Mouse (Mus musculus): ENCODE measurements at regions not wholly inside any gene's neighbourhood (a gene's known extent, or its start where the extent isn't known, plus 50 kb on each side); places are given as distances from the start of the nearest gene placed in this dataset.

- Histone ChIP-seq H3K4me1 (no peaks in the 10 kb centered on the region), H3K27ac (no peak overlapping the region), H3K4me2 (no peak overlapping the region), H3K27me3 (replicated peaks) (no peaks in the 10 kb centered on the region), H3K9ac (no peak overlapping the region), H3K36me3 (no peaks in the 10 kb centered on the region), H3K4me3 (replicated peaks) (no peak overlapping the region), H3K9me3 (no peaks in the 10 kb centered on the region)
- no peak for ATAC-seq (ENCODE audit: insufficient read depth, low FRiP score, low read depth)
- WGBS: 63% methylated on average over 5 of the region's 5 CpGs
These were observed 250.3 kb downstream of the Ttc32 start for GRCm38 (mm10) chr12:9279893-9280605.

DNA sequence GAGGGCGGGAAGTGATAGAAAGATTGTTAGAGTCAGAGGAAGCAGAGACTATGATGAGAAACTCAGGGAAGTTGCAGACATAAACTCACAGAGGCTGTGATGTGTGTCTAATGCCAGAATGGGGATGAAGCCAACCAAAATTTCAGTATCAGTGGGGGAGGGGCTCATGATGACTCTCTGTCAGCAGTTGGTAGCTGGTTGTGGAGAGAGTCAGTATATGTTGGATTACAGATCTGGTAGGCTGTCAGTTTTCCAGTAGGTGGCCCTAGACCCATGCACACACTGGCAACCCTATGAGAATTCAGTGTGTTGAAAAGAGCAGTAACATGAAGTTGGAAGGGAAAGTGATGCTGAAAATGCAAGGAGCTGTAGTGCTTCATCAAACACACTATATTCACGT is 257.5 kb downstream of the Ttc32 start:
- ATAC-seq (ENCODE audit: insufficient read depth, low FRiP score, low read depth): no peak
- no peaks in the 10 kb centered on the region for H3K36me3 ChIP-seq
- no peak overlapping the region for H3K4me2 ChIP-seq
- H3K27me3 ChIP-seq (replicated peaks): no peaks in the 10 kb centered on the region
- WGBS: 82% methylated on average over 2 of the region's 2 CpGs
- H3K27ac ChIP-seq: no peak overlapping the region
- H3K9me3 ChIP-seq: no peaks in the 10 kb centered on the region
- H3K9ac ChIP-seq: no peak overlapping the region
- no peak overlapping the region for H3K4me3 ChIP-seq (replicated peaks)
- no peaks in the 10 kb centered on the region for H3K4me1 ChIP-seq

DNA sequence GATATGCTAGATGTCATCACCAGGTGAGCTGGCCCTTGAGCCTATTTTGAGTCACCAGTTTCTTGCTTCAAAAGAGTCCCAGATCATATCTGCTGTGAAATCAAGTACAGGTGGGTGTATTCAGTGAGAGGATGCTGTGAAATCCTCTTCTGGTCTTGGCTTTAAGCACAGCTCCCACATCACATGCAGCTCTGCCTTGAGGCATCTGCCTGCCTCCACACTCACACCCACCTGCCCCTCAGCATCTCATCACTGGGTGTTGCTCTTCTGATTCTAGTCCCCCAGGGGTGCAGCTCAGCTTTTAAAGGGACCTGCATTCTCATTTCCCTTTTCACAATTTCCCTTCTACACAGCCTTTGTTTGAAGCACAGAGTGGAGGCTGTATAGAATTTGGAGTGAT is 262.9 kb downstream of the Ttc32 start:
- no peak for ATAC-seq (ENCODE audit: insufficient read depth, low FRiP score, low read depth)
- Histone ChIP-seq H3K4me3 (replicated peaks) (no peak overlapping the region), H3K9ac (no peak overlapping the region), H3K27me3 (replicated peaks) (no peaks in the 10 kb centered on the region), H3K27ac (no peak overlapping the region), H3K9me3 (no peaks in the 10 kb centered on the region), H3K4me1 (no peaks in the 10 kb centered on the region), H3K36me3 (no peaks in the 10 kb centered on the region), H3K4me2 (no peak overlapping the region)

GRCm38 (mm10) chr12:9295211-9295610 is 265.4 kb downstream of the Ttc32 start:
- no peak overlapping the region for H3K4me2 ChIP-seq
- no peak for ATAC-seq (ENCODE audit: insufficient read depth, low FRiP score, low read depth)
- 81% methylated on average over 3 of the region's 3 CpGs for WGBS
- no peak overlapping the region for H3K27ac ChIP-seq
- no peaks in the 10 kb centered on the region for H3K4me1 ChIP-seq
- H3K9ac ChIP-seq: no peak overlapping the region
- H3K27me3 ChIP-seq (replicated peaks): no peaks in the 10 kb centered on the region
- H3K9me3 ChIP-seq: no peaks in the 10 kb centered on the region
- no peak overlapping the region for H3K4me3 ChIP-seq (replicated peaks)
- H3K36me3 ChIP-seq: no peaks in the 10 kb centered on the region

DNA sequence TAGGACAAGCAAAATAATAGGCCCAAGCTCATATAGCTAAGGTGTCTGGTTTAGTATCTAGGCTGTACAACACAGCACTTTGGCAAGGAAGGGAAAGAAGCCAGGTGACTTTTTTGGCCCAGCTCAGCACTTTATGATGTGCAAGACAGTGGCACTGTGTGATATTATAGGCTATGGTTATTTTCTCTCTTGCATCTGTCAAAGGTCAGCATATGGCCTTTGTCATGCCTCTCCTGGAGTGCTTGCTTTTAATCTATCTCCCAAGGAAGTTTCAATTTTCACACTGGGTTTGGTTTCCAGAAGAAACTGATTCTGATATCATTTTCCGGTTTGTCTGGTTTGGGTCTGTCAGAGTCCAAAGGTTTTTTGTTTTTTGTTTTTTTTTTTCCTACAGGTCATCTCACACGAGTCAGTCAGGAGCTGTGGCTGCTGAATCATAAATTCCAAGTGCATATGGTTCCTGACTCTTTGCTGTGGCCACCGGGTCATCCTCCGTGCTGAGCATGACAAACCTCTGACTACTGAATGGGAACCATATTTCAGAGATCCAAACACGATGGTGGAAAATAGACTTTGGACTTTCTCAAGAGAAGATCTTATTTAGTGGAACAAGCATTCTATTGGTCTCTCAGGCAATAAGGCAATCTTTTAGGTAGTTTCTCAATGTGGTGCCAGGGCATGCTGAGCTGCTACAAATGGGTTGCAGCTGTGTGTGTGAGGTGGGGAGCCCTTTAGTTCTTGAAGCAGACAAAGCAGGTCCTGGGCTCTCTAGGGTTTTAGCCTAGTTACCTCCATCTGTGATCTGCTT is 269.3 kb downstream of the Ttc32 start:
- no peak for ATAC-seq (ENCODE audit: insufficient read depth, low FRiP score, low read depth)
- 64% methylated on average over 5 of the region's 5 CpGs for WGBS
- no peaks in the 10 kb centered on the region for H3K4me1 ChIP-seq
- H3K27me3 ChIP-seq (replicated peaks): no peaks in the 10 kb centered on the region
- H3K9ac ChIP-seq: no peak overlapping the region
- H3K4me3 ChIP-seq (replicated peaks): no peak overlapping the region
- no peak overlapping the region for H3K4me2 ChIP-seq
- H3K9me3 ChIP-seq: no peaks in the 10 kb centered on the region
- no peak overlapping the region for H3K27ac ChIP-seq
- no peaks in the 10 kb centered on the region for H3K36me3 ChIP-seq

- Histone ChIP-seq H3K27ac (no peak overlapping the region), H3K4me1 (no peaks in the 10 kb centered on the region), H3K9ac (no peak overlapping the region), H3K4me3 (replicated peaks) (no peak overlapping the region), H3K36me3 (no peaks in the 10 kb centered on the region), H3K4me2 (no peak overlapping the region), H3K9me3 (no peaks in the 10 kb centered on the region), H3K27me3 (replicated peaks) (no peaks in the 10 kb centered on the region)
- WGBS: 56% methylated on average over 2 of the region's 2 CpGs
- ATAC-seq (ENCODE audit: insufficient read depth, low FRiP score, low read depth): no peak
These were observed 265.8 kb upstream of the Osr1 start for GRCm38 (mm10) chr12:9304146-9304545.

DNA sequence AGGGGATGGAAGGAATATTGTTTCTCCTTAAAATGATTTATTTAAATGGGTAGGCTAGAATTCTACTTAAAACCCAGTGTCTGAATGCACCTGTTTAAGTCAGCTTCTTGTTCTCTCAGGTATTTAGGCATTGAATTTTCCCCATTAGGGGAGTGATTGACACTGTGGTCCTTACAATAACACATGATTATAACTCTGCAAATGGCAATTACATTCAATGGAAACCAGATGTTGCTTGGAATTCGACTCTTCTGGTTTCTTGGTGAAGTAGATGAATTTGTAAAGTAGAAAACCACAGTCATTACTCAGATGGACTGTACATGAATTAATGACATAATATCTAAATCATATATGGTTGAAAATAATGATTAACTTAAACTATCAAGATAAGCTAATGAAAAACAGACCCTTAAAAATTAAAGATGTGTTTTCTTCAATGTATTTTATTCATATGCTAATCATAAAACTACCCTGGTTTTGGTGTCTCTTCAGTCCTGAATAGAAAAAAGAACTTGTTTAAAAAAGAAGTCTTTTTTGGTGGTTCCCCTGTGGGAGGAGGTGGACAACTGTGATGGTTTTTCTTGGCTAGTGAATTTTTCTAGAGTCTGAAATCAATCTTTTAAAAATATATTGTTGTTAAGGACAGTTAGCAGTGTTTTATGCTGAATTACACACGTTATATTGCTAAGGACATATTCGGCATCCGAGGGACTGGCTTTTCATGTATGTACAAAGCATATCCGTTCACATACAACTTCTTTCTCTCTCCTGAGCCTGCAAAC is 231.8 kb upstream of the Osr1 start:
- no peak for ATAC-seq (ENCODE audit: insufficient read depth, low FRiP score, low read depth)
- Histone ChIP-seq H3K9ac (no peak overlapping the region), H3K27ac (no peak overlapping the region), H3K4me3 (replicated peaks) (no peak overlapping the region), H3K27me3 (replicated peaks) (no peaks in the 10 kb centered on the region), H3K9me3 (no peaks in the 10 kb centered on the region), H3K36me3 (no peaks in the 10 kb centered on the region), H3K4me2 (no peak overlapping the region), H3K4me1 (no peaks in the 10 kb centered on the region)
- WGBS: 78% methylated on average over 5 of the region's 5 CpGs

DNA sequence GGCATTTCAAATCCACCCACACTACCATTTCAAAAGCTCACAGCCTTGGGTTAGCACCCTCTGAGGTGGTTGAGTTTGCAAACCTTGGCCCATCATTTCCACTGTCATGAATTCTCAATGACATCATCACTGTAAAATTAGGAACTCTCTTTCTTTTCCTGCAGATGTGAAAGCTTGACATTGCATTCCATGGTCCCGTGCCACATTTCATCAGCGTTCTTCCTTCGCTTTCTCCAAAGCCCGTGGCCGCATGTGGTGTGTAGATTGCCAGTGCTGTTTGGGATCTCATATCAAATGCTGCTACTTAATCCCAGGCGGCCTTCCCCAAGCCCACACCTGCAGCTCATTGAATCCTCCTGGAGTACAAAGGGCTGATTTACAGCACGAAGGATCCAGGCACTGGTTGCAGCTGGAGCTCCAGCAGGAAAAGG is 231.1 kb upstream of the Osr1 start:
- no peak overlapping the region for H3K9ac ChIP-seq
- H3K4me1 ChIP-seq: no peaks in the 10 kb centered on the region
- H3K4me3 ChIP-seq (replicated peaks): no peak overlapping the region
- no peak overlapping the region for H3K27ac ChIP-seq
- no peak for ATAC-seq (ENCODE audit: insufficient read depth, low FRiP score, low read depth)
- WGBS: 33% methylated on average over 7 of the region's 7 CpGs
- no peak overlapping the region for H3K4me2 ChIP-seq
- H3K9me3 ChIP-seq: no peaks in the 10 kb centered on the region
- H3K27me3 ChIP-seq (replicated peaks): no peaks in the 10 kb centered on the region
- H3K36me3 ChIP-seq: no peaks in the 10 kb centered on the region

DNA sequence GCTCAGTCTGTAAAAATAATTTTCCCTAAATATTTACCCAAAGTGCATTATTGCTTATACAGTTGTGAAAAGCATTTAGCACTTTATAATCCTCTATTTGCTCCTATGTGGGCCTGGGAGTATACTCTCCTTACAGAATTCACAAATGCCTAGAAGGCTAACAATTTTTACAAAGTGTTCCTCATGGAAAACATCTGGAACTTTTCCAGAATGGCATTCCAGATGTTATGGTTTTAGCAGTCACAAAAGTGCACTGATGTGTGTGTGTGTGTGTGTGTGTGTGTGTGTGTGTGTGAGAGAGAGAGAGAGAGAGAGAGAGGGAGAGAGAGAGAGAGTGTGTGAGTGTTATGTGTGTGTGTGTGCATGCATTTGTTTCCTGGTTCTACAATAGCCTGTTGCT is 229.1 kb upstream of the Osr1 start:
- Histone ChIP-seq H3K4me3 (replicated peaks) (no peak overlapping the region), H3K9ac (no peak overlapping the region), H3K27me3 (replicated peaks) (no peaks in the 10 kb centered on the region), H3K4me2 (no peak overlapping the region), H3K9me3 (no peaks in the 10 kb centered on the region), H3K36me3 (no peaks in the 10 kb centered on the region), H3K27ac (no peak overlapping the region), H3K4me1 (no peaks in the 10 kb centered on the region)
- no peak for ATAC-seq (ENCODE audit: insufficient read depth, low FRiP score, low read depth)

DNA sequence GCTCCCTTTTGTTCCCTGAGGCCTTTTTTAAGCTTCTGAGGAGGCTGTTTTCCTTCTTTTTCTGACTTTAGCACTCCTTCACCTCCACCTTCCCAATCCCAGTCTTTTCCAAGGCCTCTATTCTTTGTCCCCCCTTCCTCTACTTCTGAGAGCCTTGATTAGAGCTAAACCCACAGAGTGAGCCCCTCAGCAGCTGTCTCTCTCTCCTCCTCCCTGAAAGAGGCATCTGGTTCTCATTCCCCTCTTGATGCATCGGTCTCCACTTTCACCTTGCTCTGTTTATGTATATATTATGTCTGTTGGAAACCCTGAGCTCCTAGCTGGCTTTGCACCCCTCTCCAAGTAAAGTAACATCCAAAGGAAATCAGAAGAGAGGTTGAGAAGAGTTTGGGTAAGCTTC is 224.6 kb upstream of the Osr1 start:
- 42% methylated on average over 1 of the region's 1 CpGs for WGBS
- no peak overlapping the region for H3K4me2 ChIP-seq
- ATAC-seq (ENCODE audit: insufficient read depth, low FRiP score, low read depth): no peak
- H3K27me3 ChIP-seq (replicated peaks): no peaks in the 10 kb centered on the region
- no peaks in the 10 kb centered on the region for H3K36me3 ChIP-seq
- no peaks in the 10 kb centered on the region for H3K4me1 ChIP-seq
- H3K27ac ChIP-seq: no peak overlapping the region
- H3K4me3 ChIP-seq (replicated peaks): no peak overlapping the region
- no peak overlapping the region for H3K9ac ChIP-seq
- H3K9me3 ChIP-seq: no peaks in the 10 kb centered on the region

DNA sequence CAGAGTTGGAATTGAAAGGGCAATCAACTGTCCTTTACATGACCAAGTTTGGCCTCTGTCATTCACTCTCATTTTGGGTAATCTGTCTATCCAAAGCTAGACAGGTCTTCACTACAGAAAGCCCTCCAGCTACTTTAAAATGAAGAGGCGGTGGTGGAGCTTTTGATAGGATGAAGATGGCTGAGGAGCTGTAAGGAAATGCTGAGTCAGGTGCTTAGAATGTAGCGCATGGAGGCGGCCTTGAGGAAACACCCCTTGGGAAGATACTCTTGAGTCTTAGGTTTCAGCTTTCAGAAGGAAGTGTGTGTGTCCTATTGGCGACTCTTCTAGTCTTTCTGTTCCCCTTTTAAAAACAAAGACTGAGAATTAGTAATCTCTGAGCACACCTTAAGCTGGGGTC is 214.4 kb upstream of the Osr1 start:
- Histone ChIP-seq H3K4me3 (replicated peaks) (no peak overlapping the region), H3K36me3 (no peaks in the 10 kb centered on the region), H3K9me3 (no peaks in the 10 kb centered on the region), H3K27me3 (replicated peaks) (no peaks in the 10 kb centered on the region), H3K4me2 (no peak overlapping the region), H3K4me1 (no peaks in the 10 kb centered on the region), H3K9ac (no peak overlapping the region), H3K27ac (no peak overlapping the region)
- no peak for ATAC-seq (ENCODE audit: insufficient read depth, low FRiP score, low read depth)
- WGBS: 90% methylated on average over 4 of the region's 4 CpGs

GRCm38 (mm10) chr12:9357856-9358255 is 212.1 kb upstream of the Osr1 start:
- no peak overlapping the region for H3K4me3 ChIP-seq (replicated peaks)
- H3K4me1 ChIP-seq: no peaks in the 10 kb centered on the region
- no peak for ATAC-seq (ENCODE audit: insufficient read depth, low FRiP score, low read depth)
- no peaks in the 10 kb centered on the region for H3K9me3 ChIP-seq
- 87% methylated on average over 5 of the region's 5 CpGs for WGBS
- no peaks in the 10 kb centered on the region for H3K36me3 ChIP-seq
- H3K4me2 ChIP-seq: no peak overlapping the region
- no peak overlapping the region for H3K27ac ChIP-seq
- H3K9ac ChIP-seq: no peak overlapping the region
- no peaks in the 10 kb centered on the region for H3K27me3 ChIP-seq (replicated peaks)
